Mouse (Mus musculus) stomach, postnatal 0 days (tissue): ENCODE measurements at regions not wholly inside any gene's neighbourhood (a gene's known extent, or its start where the extent isn't known, plus 50 kb on each side); places are given as distances from the start of the nearest gene placed in this dataset.

ENCODE experiments used
- ATAC-seq: fragments of 200-750 bp; cut with Nextera tagmentation; 2 replicates; pipeline ENCODE4 v1.8.0; 2017; ENCODE audit not compliant: low FRiP score, low TSS enrichment
- DNase-seq: peaks from one replicate; pipeline ENCODE4 v3.0.0-alpha.2; 2016; ENCODE audit warnings: low spot score
- H3K27ac ChIP-seq: fragments of 300-500 bp; sonication (generic); replicated peaks from 2 replicates; pipeline ENCODE4 v1.5.1; 2014; ENCODE audit warnings: mild to moderate bottlenecking, control low read depth
- H3K27me3 ChIP-seq: fragments of 300-500 bp; sonication (generic); 2 replicates; pipeline ENCODE4 v1.6.1; 2014; ENCODE audit warnings: low read length; ENCODE audit not compliant: control insufficient read depth, insufficient read depth
- H3K36me3 ChIP-seq: fragments of 300-500 bp; sonication (generic); 2 replicates; pipeline ENCODE4 v1.6.1; 2014; ENCODE audit warnings: low read length, mixed read lengths; ENCODE audit not compliant: control insufficient read depth, insufficient read depth
- H3K4me1 ChIP-seq: fragments of 300-500 bp; sonication (generic); replicated peaks from 2 replicates; pipeline ENCODE4 v1.6.1; 2014; ENCODE audit warnings: antibody characterized with exemption; ENCODE audit not compliant: control insufficient read depth, insufficient read depth
- H3K4me2 ChIP-seq: fragments of 300-500 bp; sonication (generic); replicated peaks from 2 replicates; pipeline ENCODE4 v1.6.1; 2014; ENCODE audit warnings: low read depth, mild to moderate bottlenecking, control low read depth, moderate library complexity
- H3K4me3 ChIP-seq: fragments of 300-500 bp; sonication (generic); 2 replicates; pipeline ENCODE4 v1.5.1; 2014; ENCODE audit warnings: low read depth, low read length, control low read depth
- H3K9ac ChIP-seq: fragments of 300-500 bp; sonication (generic); 2 replicates; pipeline ENCODE4 v1.6.1; 2014; ENCODE audit warnings: mild to moderate bottlenecking, low read length, control low read depth, mixed read lengths
- H3K9me3 ChIP-seq: fragments of 300-500 bp; sonication (generic); 2 replicates; pipeline ENCODE4 v1.6.1; 2016; ENCODE audit warnings: low read length; ENCODE audit not compliant: control insufficient read depth
- CTCF ChIP-seq: IDR thresholded peaks from 2 replicates; pipeline ENCODE4 v1.5.1; 2016; ENCODE audit warnings: antibody characterized with exemption, low read depth, mild to moderate bottlenecking, moderate library complexity
- EP300 ChIP-seq: optimal IDR thresholded peaks from 2 replicates; pipeline ENCODE3; 2016; ENCODE audit warnings: antibody characterized with exemption
- WGBS: fragments of 180-500 bp; shearing (Covaris S2); extraction: QIAGEN DNeasy Blood & Tissue Kit; methylation state at CpG from one replicate; pipeline ENCODE4 v1.1.7; 2014; 5-methylcytosine and 5-hydroxymethylcytosine counted together

GRCm38 (mm10) chr14:116761429-116761828, 163.7 kb upstream of the Gpc6 start:
- H3K9ac ChIP-seq = no peak overlapping the region
- H3K9me3 ChIP-seq = no peaks in the 10 kb centered on the region
- H3K4me2 ChIP-seq = no peak overlapping the region
- no peaks in the 10 kb centered on the region for H3K27me3 ChIP-seq
- no peak for ATAC-seq
- no peak overlapping the region for H3K4me3 ChIP-seq
- TF ChIP-seq EP300 = no peak
- no peak for TF ChIP-seq CTCF
- no peak overlapping the region for H3K27ac ChIP-seq
- DNase-seq = no peak
- no peaks in the 10 kb centered on the region for H3K36me3 ChIP-seq
- no peaks in the 10 kb centered on the region for H3K4me1 ChIP-seq
- 74% methylated on average over 2 of the region's 2 CpGs for WGBS

DNA sequence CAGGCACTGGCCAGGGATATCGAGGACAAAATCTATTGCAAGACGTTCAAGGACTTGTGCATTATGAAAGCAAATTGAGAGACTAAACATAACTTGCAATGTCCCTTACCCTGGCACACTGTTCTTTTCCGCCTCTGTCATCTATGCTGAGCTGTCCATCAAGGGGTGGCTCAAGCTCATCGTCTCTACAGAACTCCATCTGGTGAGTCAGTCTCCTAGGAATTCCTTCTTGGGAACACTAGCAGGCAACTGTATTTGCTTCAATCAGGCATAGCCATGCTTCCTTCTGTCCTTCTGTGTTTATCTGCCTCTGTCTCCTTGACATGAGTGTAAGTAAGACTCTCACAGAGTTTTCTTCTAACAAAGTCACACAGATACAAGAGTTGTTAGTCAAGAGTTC, 154.0 kb upstream of the Gpc6 start:
- Histone ChIP-seq H3K9ac (no peak overlapping the region), H3K27ac (no peak overlapping the region), H3K4me1 (no peaks in the 10 kb centered on the region), H3K36me3 (no peaks in the 10 kb centered on the region), H3K4me3 (no peak overlapping the region), H3K4me2 (no peak overlapping the region), H3K27me3 (no peaks in the 10 kb centered on the region), H3K9me3 (no peaks in the 10 kb centered on the region)
- DNase-seq (no peak), ATAC-seq (no peak)
- 75% methylated on average over 4 of the region's 4 CpGs for WGBS
- TF ChIP-seq EP300 (no peak), CTCF (no peak)

- H3K36me3 ChIP-seq = no peaks in the 10 kb centered on the region
- no peaks in the 10 kb centered on the region for H3K27me3 ChIP-seq
- no peak overlapping the region for H3K27ac ChIP-seq
- H3K9ac ChIP-seq = no peak overlapping the region
- H3K4me1 ChIP-seq = no peaks in the 10 kb centered on the region
- DNase-seq = no peak
- WGBS = 61% methylated on average over 3 of the region's 3 CpGs
- no peak overlapping the region for H3K4me3 ChIP-seq
- TF ChIP-seq CTCF (no peak), EP300 (no peak)
- no peak overlapping the region for H3K4me2 ChIP-seq
- no peak for ATAC-seq
- no peaks in the 10 kb centered on the region for H3K9me3 ChIP-seq
Measured at GRCm38 (mm10) chr14:116771671-116772070, 153.4 kb upstream of the Gpc6 start.

DNA sequence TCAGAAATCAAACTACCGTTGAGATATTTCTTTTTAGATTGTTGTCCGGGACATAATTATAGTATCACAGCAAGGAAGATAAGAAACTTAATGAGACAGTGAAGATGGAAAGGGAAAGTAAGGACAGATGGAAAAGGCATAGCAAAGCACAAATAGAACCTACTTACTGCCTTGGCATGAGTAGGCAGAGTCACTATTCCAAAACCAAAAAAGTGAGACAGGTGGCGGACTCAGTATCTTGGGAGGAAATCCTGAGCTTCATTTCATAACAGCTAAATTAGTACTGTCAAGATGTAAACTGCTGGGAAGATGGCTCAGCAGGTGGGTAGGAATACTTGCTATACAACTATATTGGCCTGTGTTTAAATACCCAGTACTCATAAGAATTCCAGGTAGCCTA, 145.5 kb upstream of the Gpc6 start:
- ATAC-seq = no peak
- TF ChIP-seq EP300 = no peak
- TF ChIP-seq CTCF = no peak

GRCm38 (mm10) chr14:116783840-116784239, 141.3 kb upstream of the Gpc6 start:
- ATAC-seq (no peak), DNase-seq (no peak)
- Histone ChIP-seq H3K4me3 (no peak overlapping the region), H3K27me3 (no peaks in the 10 kb centered on the region), H3K9ac (no peak overlapping the region), H3K4me1 (no peaks in the 10 kb centered on the region), H3K36me3 (no peaks in the 10 kb centered on the region), H3K9me3 (no peaks in the 10 kb centered on the region), H3K4me2 (no peak overlapping the region), H3K27ac (no peak overlapping the region)
- TF ChIP-seq EP300 (no peak), CTCF (no peak)
- 64% methylated on average over 3 of the region's 3 CpGs for WGBS

More for the DNA sequence above, 145.5 kb upstream of the Gpc6 start:
- Histone ChIP-seq H3K4me2 (no peak overlapping the region), H3K27me3 (no peaks in the 10 kb centered on the region), H3K9ac (no peak overlapping the region), H3K4me3 (no peak overlapping the region), H3K27ac (no peak overlapping the region), H3K36me3 (no peaks in the 10 kb centered on the region), H3K9me3 (no peaks in the 10 kb centered on the region), H3K4me1 (no peaks in the 10 kb centered on the region)
- DNase-seq = no peak
- WGBS = 87% methylated on average over 3 of the region's 3 CpGs

- no peaks in the 10 kb centered on the region for H3K27me3 ChIP-seq
- no peak overlapping the region for H3K4me2 ChIP-seq
- ATAC-seq (no peak), DNase-seq (no peak)
- 73% methylated on average over 3 of the region's 3 CpGs for WGBS
- H3K9ac ChIP-seq = no peak overlapping the region
- H3K9me3 ChIP-seq = no peaks in the 10 kb centered on the region
- no peak for TF ChIP-seq EP300
- TF ChIP-seq CTCF = 0 out of 2 replicates have a peak, but pooled peaks have one; percentile 16
- no peak overlapping the region for H3K27ac ChIP-seq
- no peak overlapping the region for H3K4me3 ChIP-seq
- H3K4me1 ChIP-seq = no peaks in the 10 kb centered on the region
- no peaks in the 10 kb centered on the region for H3K36me3 ChIP-seq
Measured at GRCm38 (mm10) chr14:116806504-116806903, 118.6 kb upstream of the Gpc6 start.

DNA sequence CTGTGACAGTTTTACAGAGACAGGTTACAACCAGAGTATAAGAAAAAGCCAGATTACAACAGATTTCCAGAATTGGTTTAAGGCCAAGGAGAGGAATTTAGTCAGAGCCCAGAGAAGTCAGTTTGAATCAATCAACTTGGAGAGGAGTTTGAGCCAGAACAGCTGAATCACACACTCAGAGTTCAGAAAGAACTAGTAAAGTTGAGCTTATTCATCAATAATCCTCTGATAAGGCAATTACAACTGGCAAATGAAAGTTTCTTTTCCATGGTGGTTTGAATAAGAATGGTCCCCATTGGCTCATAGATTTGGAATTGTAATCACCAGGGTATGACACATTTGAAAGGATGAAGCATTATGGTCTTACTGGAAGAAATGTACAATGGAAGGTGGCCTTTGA, 116.5 kb upstream of the Gpc6 start:
- Histone ChIP-seq H3K4me3 (no peak overlapping the region), H3K9me3 (no peaks in the 10 kb centered on the region), H3K9ac (no peak overlapping the region), H3K36me3 (no peaks in the 10 kb centered on the region), H3K4me2 (no peak overlapping the region), H3K4me1 (no peaks in the 10 kb centered on the region), H3K27me3 (no peaks in the 10 kb centered on the region), H3K27ac (no peak overlapping the region)
- no peak for TF ChIP-seq CTCF
- TF ChIP-seq EP300 = no peak
- no peak for ATAC-seq
- DNase-seq = no peak
